Mouse (Mus musculus) c-Kit-positive CD71-negative TER-119-negative erythroid progenitor cells, embryonic 14.5 days (primary cell): ENCODE results near the gene Lsm4.

ENCODE experiments used
- DNase-seq: peaks from one replicate; pipeline ENCODE4 v3.0.0-alpha.2; 2013; ENCODE audit warnings: low read depth

Lsm4 gene

DNA sequence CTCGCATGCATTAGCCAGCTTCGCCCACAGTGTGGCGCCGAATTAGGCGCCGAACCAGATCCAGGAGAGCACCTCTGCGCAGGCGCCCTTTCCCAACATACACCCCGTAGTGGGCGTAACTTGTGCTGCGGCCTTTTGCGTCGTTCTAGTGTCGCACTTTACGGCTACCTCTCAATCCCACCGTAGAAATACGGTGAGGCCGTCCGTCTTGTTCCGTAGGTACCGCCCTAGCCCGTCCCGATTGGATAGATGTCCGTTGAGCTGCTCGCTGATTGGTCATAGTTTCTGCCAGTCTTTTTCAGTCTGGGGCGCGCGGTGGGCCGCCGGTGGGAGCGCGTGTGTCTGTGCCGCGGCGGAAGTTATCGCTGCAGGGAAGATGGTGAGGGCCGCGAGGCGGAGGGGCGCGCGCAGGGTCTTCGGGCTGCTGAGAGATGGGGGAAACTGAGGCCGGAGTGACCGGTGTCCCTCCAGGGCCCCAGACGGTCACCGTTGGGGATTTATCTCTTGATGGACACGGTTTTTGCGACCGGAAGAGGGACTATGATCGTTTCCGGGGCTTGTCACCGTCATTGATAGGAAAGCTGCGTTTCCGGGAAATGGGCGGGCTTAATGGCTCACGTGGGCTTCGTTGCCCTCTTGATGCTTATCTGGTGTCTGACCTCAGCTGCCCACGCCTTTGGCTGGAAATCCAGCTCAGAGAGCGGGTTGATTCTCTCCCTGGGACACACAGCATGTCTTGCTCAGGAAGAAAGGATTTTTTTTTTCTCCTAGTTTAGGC lies at the start of gene Lsm4:
Lsm4 (plus strand) TSS at position 170 of the 778 bp plus-strand sequence.
- peak; percentile 97 for DNase-seq

DNA sequence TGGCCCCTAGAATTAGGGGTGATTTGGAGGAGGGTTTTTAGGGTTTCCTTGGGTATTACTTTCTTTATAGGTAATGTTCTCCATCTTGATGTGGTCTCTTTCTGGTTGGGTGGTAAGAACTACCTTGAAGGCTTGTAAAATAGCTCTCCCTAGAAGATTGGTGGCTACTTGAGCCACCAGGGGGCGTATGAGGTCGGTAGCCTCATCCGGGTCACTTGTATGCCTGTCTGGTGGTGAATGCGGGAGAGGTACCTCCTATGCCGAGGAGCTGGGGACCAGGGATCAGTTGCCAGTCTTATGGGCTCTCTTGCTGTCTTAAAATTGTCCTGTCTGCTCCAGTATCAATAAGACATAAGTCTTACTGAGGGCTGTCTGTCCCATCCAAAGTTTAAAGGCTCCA lies 47.9 kb upstream of the Lsm4 start:
- no peak for DNase-seq

DNA sequence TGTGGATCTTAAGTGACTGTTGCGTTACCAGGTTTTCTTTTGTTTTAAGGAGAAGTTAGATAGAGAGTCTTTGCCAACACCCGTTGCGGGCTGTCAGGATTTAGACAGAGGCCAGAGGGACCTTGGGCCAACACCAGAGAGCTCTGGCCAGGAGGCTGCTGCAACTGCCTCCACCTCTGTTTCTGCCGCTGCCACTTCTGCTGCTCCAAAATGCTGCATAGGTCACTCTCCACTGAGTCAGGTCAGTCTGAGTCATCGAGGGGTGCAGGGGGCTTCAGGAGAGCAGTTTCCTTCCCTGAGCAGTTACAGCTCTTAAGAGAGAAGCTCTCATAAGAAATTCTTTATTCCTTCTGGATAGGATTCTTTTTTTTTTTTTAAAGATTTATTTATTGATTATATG lies 46.0 kb upstream of the Lsm4 start:
- no peak for DNase-seq

DNA sequence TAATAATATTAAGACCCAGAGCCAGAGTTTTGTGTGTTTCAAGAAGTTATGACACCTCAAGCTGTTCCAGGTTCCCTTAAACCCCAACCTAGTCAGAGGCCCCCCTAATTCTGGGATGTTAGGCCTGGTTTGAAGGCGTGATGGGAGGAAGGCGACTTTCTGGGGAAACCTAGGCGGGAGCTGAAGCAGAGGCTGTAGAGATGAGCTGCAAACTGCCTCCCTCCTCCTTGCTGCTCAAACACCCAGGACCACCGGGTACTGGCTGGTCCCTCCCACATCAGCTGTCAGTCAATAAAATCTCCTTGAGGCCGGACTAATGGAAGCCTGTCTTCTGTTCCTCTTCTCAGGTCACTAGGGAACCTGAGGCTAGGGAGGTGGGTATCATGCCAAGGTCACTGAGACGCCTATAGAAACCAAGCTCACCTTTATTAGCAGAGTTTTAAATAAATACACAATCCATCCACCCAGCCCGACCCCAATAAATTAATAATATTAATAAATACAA lies 44.0 kb upstream of the Lsm4 start:
- DNase-seq: no peak

DNA sequence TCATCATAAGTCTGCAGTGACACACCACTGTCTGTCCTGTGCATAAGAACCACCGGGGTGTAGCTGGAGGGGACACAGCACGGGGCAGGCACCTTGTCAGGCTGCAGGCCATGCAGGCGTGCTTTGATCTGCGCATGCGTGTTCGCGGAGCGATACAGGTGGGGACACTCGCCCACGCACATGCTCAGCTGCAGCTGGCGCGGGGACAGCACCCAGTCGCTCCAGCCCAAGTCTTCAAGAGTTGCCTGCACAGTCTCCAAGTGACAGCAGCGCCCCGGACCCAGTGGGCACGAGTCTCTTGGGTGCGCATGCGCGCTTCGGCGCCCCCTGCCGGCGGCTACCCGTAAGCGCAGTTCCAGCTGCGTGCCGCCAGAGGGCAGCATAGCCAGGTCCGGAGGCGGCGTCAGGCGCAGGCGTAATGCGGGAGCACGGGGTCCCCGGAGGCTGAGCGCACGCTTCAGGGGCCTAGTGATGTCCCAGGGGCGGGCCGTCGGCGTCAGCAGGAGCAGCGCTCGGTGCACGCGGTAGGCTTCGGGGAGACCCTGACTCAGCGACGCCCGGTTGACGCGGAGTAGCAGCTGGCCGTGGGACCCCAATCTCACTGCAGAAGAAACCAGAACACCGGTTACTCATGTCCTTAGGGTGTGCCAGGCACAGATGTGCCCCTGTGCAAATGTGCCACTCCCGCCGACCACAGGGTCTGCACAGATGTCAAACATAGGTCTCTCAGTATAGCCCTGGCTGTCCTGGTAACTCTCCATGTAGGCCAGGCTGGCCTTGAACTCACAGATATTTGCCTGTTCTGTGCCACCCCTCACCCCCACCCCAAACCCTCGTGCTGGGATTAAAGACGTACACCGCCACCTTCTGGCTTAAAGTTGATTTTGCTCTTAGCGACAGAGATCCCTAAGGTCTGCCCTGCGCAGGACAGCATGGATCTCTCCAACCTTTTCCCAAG lies 43.2 kb upstream of the Lsm4 start:
- no peak for DNase-seq

DNA sequence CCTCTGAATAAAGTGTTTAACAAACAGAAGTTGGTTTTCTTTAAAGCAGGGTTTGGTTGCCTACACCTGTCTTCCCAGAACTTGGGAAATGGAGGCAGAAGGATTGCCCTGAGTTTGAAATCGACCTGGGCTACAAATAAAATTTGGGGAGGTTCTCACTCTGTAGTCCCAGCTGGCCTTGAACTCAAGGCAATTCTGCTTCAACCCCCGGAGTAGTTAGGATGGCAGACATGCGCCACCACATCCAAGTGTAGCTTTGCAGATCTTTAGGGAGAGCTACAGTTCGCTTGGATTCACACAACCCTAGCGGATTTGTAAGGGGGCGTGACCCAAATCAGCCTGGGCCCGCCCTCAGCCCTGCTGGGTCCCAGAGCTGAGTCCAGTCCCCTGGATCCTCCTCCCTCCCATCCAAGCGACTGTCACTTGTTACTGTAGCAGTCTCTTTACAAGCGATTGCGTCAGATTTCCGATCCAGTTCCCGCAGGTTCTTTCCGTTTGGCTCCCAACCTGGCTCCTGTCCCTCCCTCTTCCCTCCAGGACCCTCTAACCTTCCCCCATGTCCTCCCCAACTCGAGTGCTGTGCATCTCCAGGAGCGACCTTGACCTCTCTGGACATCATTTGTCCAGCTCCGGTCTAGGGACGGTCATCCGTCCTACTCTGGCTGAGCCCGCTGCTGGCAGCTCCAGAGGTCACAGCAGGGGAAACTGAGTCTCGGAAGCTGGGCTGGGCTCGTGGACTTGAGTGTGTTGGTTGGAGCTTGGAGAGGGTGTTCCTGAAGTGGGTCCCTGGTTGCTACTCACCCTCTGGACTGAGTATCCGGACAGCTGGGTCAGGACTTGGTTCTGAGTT lies 42.3 kb upstream of the Lsm4 start:
- no peak for DNase-seq

DNA sequence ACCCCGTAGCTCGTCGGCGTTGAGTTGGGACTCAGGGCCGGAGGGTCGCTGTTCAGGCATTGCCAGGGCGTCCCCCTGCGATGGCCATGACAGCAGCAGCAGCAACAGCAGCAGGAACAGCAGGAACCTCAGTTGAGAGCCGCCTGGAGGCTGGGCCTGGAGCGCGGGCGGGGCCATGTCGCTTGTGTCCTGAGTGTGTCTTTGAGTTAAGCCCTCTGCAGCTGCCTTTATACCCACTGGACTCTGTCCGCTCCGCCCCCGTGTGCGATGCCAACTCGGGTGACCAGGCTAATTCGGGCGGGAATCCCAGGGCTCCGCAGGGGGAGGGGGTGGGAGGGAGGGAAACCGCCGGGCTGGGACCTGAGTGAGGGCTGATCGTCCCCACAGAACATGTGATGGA lies 41.6 kb upstream of the Lsm4 start:
- no peak for DNase-seq

DNA sequence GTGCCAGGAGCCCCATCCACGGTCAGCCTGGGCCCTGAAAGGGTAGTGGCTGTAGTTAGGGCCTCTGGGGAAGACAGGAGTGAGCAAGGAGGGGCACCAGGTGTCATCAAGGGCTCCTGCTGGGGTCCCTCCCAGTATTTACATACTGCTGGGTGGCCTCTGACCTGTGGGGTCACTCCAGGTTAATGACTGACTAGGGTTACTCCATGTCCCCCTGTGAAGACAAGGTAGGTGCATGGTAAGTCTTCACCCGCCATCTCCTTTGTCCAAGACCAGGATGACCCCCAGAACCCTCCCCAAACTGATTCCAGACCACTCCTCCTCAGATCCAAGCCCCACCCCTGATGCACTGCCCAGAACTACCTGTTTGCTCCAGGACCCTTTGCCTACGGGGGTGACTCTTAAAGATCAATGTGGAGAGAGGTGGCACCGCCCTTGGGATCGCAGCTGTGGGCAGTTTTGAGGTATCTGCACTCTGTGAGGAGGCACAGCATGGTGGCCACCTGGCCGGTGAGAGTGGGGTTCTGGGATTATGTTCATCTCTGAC lies 40.6 kb upstream of the Lsm4 start, which contains the start of gene Gdf15:
Gdf15 (minus strand) TSS at position 111 of the 547 bp plus-strand sequence.
- DNase-seq: no peak

DNA sequence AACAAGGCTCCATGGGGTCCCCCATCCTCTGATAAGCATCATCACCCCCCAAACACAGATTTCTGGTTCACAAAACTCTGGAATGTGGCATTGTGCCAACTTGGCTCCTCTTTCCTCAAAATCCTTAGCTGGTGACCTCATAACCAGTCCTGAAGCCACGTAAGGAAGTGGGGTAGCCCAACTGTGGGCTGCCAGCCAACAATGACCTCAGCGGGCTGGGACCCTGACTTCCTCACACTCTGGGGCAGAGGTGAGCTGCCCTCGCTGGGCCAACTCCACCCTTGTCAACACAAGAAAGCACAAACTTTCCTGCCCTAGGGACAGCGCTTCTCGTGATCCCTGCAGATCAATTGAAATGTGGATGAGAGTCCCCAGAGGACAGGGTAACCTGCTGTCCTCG lies 39.0 kb upstream of the Lsm4 start:
- no peak for DNase-seq

DNA sequence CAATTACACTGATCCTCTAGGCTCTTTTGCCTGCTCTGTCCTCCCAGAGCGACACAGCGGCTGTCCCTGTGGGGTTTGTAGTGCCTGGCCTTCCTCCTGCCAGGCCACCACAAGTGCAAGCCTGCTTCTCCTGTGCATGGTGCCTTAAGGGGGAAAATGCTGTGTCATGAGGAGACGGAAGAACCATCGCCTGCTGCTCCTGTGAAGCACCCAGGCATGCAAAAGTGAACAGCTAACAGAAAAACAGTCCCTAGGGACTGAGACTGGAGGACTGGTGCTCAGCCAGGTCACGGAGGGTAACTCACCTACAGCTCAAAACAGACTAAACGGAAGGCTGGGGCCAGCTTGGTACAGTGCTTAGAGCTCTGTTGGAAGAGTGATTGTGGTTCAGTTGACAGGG lies 37.5 kb upstream of the Lsm4 start:
- DNase-seq: no peak

DNA sequence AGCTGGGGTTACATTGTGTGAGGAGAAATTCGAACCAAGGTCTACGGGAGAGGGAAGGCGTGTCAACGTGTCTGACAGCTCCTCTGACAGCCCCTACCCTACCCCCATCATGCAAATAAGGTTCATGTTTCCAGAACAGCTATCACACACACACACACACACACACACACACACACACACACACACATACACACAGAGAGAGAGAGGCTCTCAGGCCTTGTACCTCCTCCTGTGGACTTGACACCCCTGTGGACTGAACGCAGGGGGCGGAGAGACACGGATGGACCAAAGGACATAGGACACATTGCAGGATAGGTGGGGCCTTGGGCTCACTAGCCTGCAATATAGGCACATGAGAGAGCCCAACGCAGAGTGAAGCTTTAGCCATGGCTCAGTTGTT lies 36.2 kb upstream of the Lsm4 start:
- no peak for DNase-seq

DNA sequence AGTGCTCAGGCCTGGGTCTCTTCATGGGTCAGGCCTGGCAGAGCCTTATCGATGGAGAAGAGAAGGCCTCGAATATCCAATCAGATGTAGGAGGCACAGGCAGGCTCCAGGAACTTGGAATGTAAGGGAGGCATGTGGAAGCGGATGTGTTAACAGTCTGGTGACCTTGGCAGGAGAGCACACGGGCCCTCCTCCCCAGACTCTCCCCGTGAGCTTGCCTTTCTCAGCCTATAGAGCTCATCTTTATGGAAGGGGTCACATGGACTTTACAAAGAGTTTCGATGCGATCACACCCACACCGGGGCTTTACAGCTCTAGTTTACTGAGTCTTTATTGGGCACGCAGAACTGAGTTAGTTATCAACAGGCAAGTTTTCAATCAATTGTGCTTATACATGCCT lies 34.3 kb upstream of the Lsm4 start:
- no peak for DNase-seq

DNA sequence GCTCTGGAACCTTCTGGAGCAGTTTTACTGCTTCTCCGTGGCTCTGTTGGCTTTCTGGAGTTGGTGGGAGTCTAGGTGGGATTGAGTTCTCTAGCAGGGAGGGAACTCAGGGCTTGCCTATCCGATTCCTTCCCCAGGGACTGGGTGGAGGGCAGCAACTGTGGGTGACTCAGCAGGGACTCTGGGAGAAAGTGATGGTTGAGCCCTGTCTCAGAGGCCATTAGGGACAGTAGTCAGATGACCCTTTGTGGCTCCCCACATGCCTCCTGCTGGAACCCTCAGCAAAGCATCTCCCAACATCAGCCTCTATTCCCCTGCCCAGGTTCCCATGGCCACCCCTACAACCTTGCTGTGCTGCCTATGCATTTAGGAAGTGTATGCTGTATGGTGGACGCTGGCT lies 30.0 kb upstream of the Lsm4 start:
- no peak for DNase-seq

DNA sequence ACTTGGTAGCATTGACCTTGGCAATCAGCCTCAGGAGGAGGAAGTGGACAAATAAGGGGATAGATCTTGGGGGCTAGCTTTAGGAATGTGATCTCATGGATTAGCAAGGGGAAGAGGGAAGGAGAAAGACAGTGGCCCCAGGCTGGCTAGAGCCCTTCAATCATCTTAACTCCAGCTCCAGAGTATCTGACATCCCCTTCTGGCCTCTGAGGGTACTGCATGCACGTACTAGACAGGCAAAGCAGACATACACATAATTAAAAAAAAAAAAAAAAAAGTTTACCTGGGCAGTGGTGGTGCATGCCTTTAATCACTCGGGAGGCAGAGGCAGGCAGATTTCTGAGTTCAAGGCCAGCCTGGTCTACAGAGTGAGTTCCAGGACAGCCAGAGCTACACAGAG lies 29.0 kb upstream of the Lsm4 start:
- DNase-seq: no peak

DNA sequence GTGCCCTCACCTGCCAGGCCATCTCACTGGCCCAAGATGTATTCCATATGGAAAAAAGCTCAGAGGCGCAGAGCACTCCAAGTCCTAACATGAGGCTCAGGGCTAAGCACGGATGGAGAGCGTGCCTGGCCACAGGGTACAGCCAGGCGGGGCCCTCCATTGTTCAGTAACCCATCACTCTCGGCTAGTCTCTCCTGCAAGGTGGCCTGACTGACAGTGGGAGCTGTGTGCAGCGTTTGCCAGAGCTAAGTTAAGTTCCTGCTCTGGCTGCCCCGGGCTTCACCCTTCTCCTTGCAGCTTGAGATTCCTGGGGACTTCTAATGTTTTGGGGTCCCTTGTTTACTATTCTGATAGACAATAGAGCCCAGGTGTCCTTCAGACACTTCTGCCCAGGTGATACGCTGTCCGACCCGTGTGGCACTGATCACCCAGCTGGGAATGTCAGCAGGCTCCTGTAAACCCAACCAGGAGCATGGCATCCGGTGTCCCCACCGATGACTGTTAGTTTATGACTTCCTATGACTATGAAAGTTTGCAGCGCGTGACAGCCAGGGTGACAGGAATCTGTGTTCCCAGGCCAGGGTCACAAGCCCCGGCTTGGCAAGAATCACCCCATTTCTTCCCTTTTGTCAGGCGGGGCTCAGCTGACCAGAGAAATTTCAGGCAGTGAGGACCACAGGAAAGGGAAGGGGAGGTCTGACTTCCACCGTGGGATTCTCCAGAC lies 27.4 kb upstream of the Lsm4 start:
- DNase-seq: no peak

DNA sequence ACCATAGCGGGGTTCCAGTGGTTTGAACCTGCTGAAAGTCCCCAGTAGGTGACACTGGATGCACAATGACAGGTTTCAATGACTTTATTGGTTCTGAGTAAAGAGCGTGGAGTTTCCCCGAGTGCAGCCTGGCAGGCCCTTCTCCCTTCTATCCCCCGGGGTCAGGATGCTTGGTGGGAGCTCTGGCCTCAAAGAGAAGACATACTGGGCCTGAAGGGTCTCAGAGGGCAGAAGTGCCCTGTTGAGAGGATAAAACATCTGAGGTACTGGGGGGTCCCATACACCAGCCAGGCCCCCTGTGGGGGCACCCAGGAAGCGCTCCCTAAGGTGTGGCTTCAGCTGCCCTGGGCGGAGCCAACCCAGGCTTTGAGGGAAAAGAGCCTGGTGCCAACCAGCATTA lies 26.7 kb upstream of the Lsm4 start:
- DNase-seq: no peak

DNA sequence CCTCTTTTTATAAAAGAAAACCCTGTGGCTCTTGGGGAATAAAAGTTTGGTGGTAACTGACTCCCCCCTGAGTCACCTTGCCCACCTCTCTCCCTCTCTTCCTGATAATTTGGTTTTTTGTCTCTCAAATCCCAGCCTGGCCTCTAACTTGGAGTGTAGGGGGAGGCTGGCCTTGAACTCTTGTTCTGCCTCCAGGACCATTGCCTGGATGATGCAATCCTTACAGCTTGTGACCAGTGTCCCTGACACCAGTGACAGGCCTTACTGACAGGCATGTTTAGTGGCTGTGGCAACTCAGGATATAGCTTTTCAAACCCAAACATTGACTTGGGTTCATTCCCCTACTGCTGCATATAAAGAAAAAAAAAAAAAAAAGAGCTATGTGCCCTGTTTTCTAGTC lies 26.3 kb upstream of the Lsm4 start:
- DNase-seq: no peak

DNA sequence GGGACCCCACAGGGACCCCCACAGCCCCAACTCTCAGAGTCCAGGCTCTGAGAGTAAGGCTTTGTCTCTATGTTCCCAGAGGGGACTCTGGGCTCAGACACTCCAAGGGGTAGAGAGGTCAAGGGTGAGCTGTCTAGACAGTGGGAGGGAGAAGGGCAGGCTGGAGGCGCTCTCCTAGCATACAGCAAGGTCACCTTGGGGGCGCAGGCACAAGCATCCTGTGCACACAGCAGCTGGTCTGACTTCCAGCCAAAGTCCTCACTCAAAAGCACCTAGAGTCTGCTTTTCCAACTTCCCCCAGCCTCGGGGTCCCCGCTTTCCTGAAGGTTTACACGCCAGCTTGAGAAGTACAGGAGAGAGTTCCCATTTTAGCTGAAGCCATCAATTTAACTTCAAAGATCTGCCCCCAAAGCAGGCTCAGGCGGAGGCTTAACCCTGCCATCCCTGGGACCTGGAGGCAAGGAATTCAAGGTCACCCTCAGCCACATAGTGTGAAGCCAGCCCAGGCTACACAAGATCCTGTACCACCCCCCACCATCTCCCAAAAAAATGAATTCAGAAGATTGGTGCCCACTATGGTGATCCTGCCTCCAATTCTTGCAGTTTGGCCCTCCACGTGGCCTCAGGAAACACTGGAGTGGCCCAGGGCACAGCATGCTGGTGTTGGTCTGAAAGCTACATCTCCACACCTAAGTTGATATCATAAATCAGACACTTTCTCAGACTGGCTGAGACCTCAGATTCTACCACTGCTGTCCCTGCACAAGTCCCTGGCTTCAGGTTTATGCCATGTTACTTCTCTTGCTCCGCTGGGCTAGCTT lies 25.5 kb upstream of the Lsm4 start:
- DNase-seq: no peak

DNA sequence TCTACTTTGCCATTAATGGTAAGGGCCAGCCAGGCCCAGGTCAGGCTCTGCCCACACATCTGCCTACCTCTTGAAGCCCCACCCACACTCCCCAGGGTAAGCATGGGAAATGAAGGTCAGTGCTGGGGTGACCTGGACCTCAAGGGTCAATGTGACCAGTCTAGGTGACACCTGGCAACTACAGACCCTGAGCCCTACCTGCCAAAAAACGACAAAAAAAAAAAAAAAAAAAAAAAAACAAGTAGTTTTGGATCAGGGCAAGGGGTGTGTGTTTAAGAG lies 24.9 kb upstream of the Lsm4 start:
- DNase-seq: no peak

DNA sequence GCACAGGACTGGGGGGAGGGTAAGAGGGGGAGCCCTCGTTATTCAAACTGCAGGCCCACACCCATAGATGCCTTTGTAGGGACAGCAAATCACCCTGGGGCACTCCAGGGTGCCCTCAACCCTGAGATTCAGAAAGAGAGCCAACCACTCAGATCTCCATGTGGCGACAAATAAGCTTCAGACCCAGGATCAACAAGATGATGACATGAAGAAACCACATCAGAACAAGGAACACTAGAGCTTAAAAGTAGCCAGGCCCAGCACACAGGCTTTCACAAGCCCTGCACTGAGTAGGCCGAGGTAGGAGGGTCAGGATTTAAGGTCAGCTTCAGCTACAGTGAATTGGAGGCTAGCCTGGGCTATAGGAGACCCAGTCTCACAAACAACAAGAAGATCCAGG lies 24.1 kb upstream of the Lsm4 start:
- DNase-seq: no peak
